Mouse (Mus musculus): Measurements from ENCODE around the gene Acap3.

GRCm38 (mm10) chr4:155856881-155857280, 34.7 kb upstream of the Acap3 start:
- TF ChIP-seq CTCF (IDR thresholded peaks at IDR 0.05; ENCODE audit: borderline replicate concordance, extremely low read depth, insufficient read depth, insufficient read length) (no peak), POLR2A (IDR thresholded peaks at IDR 0.05; ENCODE audit: borderline replicate concordance, extremely low read depth, insufficient read depth, insufficient read length, poor library complexity, severe bottlenecking) (no peak)
